Mouse (Mus musculus) E14TG2a.4 (cell line): Measurements from ENCODE around the gene Pced1a.

ENCODE experiments used
- CTCF ChIP-seq: conservative IDR thresholded peaks from 2 replicates; pipeline ENCODE4 v1.5.1; 2014; ENCODE audit warnings: low read length
- NANOG ChIP-seq: IDR thresholded peaks from 2 replicates; pipeline ENCODE4 v1.6.1; 2014; ENCODE audit warnings: borderline replicate concordance, low read length, mixed read lengths
- POU5F1 ChIP-seq: IDR thresholded peaks from 2 replicates; pipeline ENCODE4 v1.6.1; 2014; ENCODE audit warnings: low read length, borderline replicate concordance

DNA sequence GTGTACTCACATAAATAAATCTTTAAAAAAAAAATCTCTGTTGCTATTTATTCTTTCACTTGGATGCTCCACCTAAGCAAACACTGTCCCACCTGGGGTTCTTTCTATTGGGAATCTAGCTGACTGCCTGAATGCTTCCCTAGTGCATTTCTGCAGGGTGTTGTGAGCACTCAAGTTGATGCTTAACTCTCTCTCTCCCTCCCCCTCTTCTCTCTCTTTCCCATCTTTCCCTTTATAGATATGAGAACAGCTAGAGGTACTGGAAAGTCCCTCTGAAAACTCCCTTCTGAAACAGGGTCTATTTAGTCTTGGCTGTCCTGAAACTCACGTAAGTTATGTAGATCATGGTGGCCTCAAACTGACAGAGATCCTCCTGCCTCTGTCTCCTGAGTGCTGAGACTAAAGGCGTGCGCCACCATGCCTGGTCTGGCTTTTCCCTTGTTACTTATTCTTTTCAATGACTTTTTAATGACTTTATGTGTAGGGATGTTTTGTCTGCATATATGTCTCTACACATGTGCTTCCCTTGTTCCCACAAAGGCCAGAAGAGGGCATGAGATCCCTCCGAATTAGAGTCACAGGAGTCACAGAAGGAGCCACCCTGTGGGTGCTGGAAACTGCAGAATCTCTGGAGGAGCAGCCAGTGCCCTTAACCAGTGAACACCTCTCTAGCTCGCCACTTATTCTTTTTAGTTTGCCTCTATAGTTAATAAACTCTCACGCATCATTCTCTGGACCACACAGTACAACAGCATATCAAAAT, 10.2 kb downstream of the Pced1a start:
- TF ChIP-seq CTCF (no peak), POU5F1 (no peak), NANOG (no peak)
